Mouse (Mus musculus): ENCODE results near the gene Klhl29.

DNA sequence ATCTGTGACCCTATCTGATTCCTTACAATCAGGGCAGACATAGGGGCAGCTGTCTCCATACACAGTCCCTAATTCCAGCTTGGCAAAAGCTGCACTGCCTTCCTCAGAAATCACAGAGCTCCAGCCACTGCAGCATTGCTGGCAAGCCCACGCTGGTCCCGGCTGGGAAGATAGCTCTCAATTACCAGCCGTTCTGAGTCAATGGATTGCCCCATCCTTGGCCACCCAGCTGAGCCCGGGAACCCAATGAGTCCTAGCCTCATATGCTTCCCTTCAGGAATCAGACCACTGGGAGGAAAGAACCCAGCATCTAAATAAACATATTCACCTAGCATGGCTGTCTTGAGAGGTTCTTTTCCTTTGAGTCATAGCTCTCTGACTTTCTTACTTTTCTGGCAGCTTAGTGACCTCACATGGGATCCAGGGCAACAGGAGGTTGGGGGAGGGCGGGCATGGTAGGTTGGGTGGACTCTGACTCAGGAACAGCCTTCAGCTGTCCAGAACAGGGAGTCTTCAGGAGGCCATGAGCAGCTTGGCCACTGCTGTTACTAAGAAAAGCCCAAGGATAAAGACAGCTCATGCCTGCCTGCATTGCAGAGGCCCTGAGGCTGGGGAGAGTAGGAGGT is 198.7 kb downstream of the Klhl29 start:
- no peak for TF ChIP-seq CTCF (IDR thresholded peaks at IDR 0.05; ENCODE audit: low read depth)
- no peak for TF ChIP-seq EP300 (optimal IDR thresholded peaks at IDR 0.05)
